Mouse (Mus musculus) forebrain, embryonic 15.5 days (tissue): ENCODE measurements at regions not wholly inside any gene's neighbourhood (a gene's known extent, or its start where the extent isn't known, plus 50 kb on each side); places are given as distances from the start of the nearest gene placed in this dataset.

ENCODE experiments used
- ATAC-seq: fragments of 200-750 bp; cut with Nextera tagmentation; replicated peaks from 2 replicates; pipeline ENCODE4 v1.8.0; 2017; ENCODE audit warnings: mild to moderate bottlenecking, moderate TSS enrichment, moderate library complexity
- H3K27ac ChIP-seq: fragments of 300-500 bp; sonication (generic); replicated peaks from 2 replicates; pipeline ENCODE4 v1.5.1; 2015; ENCODE audit warnings: mild to moderate bottlenecking, inconsistent platforms
- H3K27me3 ChIP-seq: fragments of 300-500 bp; sonication (generic); 2 replicates; pipeline ENCODE4 v1.6.1; 2015; ENCODE audit warnings: inconsistent platforms
- H3K36me3 ChIP-seq: fragments of 300-500 bp; sonication (generic); 2 replicates; pipeline ENCODE4 v1.6.1; 2015; ENCODE audit warnings: mild to moderate bottlenecking, inconsistent platforms
- H3K4me1 ChIP-seq: fragments of 300-500 bp; sonication (generic); 2 replicates; pipeline ENCODE4 v1.6.1; 2015; ENCODE audit warnings: inconsistent platforms
- H3K4me2 ChIP-seq: fragments of 300-500 bp; sonication (generic); replicated peaks from 2 replicates; pipeline ENCODE4 v1.6.1; 2015; ENCODE audit warnings: mild to moderate bottlenecking, inconsistent platforms
- H3K4me3 ChIP-seq: fragments of 300-500 bp; sonication (generic); 2 replicates; pipeline ENCODE4 v1.5.1; 2015; ENCODE audit warnings: mild to moderate bottlenecking, inconsistent platforms
- H3K9ac ChIP-seq: fragments of 300-500 bp; sonication (generic); replicated peaks from 2 replicates; pipeline ENCODE4 v1.6.1; 2015; ENCODE audit warnings: mild to moderate bottlenecking, inconsistent platforms
- H3K9me3 ChIP-seq: fragments of 300-500 bp; sonication (generic); 2 replicates; pipeline ENCODE4 v1.6.1; 2016; ENCODE audit warnings: inconsistent platforms
- WGBS: fragments of 180-500 bp; shearing (Covaris S2); methylation state at CpG from one replicate; pipeline ENCODE4 v1.1.7; 2015; ENCODE audit warnings: mixed read lengths; 5-methylcytosine and 5-hydroxymethylcytosine counted together

DNA sequence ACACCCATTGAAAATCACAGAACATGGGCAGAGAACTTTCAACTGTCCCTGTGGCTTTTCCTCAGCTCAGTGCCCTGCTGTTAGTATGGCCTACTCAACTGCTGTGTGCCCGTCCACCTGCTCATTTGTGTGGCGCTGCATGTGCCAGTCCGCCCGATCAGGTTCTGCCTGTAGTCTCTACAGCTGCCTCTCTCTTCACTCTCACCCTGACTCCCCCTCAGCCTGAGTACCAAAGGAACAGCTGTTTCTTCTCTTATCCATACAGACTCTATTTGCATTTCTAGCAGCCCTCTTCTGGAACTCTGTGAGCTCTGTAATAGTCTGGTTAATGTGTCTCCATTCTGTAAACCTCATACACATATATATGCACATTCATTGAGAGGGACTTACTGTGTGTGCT lies 329.1 kb upstream of the Spred2 start:
- no peak overlapping the region for H3K9ac ChIP-seq
- H3K9me3 ChIP-seq: no peaks in the 10 kb centered on the region
- H3K36me3 ChIP-seq: no peaks in the 10 kb centered on the region
- H3K4me3 ChIP-seq: no peak overlapping the region
- peak; percentile 66 for ATAC-seq
- WGBS: 79% methylated on average over 4 of the region's 4 CpGs
- H3K4me1 ChIP-seq: no peaks in the 10 kb centered on the region
- H3K4me2 ChIP-seq: no peak overlapping the region
- H3K27me3 ChIP-seq: no peaks in the 10 kb centered on the region
- H3K27ac ChIP-seq: no peak overlapping the region

DNA sequence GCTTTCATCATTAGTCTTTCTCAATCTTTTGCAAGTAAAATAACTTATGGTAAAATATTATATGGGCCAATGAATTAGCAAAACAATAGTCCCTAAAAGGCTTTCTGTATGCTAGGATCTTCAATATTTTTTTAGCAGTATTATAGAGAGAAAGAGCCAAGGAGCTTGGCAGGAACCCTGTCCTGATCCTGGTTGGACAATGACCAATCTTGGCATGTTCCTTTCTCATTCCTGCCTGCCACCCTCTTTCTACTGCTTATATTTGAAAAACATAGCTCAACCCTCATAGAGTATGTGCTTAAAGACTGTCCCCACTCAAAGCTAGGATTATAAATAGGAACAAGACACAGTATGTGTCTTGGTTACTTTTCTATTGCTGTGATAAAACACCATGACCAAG lies 327.8 kb upstream of the Spred2 start:
- H3K27me3 ChIP-seq: no peaks in the 10 kb centered on the region
- ATAC-seq: no peak

DNA sequence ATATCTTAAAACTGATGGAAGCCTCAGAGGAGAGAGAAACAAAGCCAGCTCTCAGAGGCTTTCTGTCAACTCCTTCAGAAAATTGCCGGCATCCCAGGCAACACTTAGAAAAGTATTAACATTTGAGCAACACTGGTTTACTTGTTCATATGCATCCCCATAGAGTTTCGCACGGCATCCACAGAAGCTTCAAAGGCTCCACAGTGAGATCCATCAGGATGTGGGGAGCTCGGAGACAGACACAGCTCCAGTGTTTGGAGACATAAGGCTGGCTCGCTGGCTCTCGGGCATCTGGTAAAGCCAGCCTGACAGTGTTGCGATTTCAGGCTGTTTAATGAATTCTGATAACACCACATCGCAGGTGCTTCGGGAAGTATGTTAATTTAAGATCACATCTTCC lies 324.7 kb upstream of the Spred2 start:
- ATAC-seq: no peak
- Histone ChIP-seq H3K4me2 (no peak overlapping the region), H3K27ac (no peak overlapping the region), H3K27me3 (no peaks in the 10 kb centered on the region), H3K4me1 (no peaks in the 10 kb centered on the region), H3K9me3 (no peaks in the 10 kb centered on the region), H3K4me3 (no peak overlapping the region), H3K9ac (no peak overlapping the region), H3K36me3 (no peaks in the 10 kb centered on the region)
- WGBS: 74% methylated on average over 9 of the region's 9 CpGs

More for the DNA sequence above, 327.8 kb upstream of the Spred2 start:
- no peak overlapping the region for H3K4me3 ChIP-seq
- no peaks in the 10 kb centered on the region for H3K36me3 ChIP-seq
- H3K4me1 ChIP-seq: no peaks in the 10 kb centered on the region
- no peak overlapping the region for H3K4me2 ChIP-seq
- H3K27ac ChIP-seq: no peak overlapping the region
- no peak overlapping the region for H3K9ac ChIP-seq
- no peaks in the 10 kb centered on the region for H3K9me3 ChIP-seq

DNA sequence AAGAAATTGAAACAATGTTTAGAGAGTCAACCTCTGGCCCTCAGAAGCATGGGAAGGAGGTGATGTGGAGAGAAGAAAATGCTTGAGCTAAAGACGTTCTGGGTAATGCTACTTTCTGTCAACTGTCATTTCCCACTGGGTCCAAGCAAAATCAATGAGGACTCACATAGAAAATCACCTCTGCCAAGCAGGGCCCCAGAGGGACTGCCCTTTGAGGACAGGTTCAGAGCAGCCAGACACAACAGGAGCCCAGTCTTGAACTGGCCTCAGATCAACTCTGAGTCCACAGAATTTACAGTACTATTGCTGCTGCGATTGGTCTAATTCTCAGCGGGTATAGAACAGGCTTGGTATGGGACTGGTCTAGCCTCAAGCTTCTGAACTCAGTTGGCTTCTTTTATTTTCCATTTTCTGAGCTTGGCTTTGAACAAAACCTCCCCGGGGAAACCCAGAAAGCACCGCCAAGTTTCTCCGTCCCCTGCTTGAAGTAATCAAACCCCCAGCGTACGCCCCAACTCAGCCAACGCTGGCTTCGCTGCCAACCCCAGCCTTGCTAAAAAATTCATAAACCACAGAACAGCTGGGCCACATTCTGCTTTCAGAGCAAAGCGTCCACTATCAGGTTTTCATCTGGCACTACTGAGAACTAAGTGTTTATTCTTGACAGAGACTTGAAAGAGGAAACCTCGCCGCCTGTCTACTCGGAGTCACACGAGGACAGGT lies 322.8 kb upstream of the Spred2 start:
- H3K9me3 ChIP-seq: no peaks in the 10 kb centered on the region
- H3K4me2 ChIP-seq: no peak overlapping the region
- H3K9ac ChIP-seq: no peak overlapping the region
- H3K4me1 ChIP-seq: no peaks in the 10 kb centered on the region
- 82% methylated on average over 15 of the region's 15 CpGs for WGBS
- H3K27me3 ChIP-seq: no peaks in the 10 kb centered on the region
- H3K27ac ChIP-seq: no peak overlapping the region
- no peak for ATAC-seq
- no peaks in the 10 kb centered on the region for H3K36me3 ChIP-seq
- no peak overlapping the region for H3K4me3 ChIP-seq

DNA sequence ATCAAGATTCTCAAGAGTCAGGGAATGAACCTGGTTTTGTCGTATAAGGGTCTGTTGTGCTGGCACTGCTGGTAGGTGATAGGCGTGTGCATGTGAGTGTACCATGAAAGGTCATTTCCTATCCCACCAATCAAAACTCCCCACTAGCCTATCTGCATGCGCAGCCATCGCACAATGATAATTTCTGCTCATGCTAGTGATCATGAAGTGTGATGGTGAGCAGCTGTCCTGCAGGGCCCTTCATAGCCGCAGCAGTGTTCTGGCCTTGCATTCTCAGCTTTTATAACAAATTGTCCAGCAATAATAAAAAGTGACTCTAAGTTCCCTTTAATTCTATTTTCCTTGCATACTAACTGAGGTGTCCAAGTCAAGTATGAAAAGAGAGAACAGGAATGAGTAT lies 321.7 kb upstream of the Spred2 start:
- no peaks in the 10 kb centered on the region for H3K36me3 ChIP-seq
- H3K4me2 ChIP-seq: no peak overlapping the region
- no peaks in the 10 kb centered on the region for H3K4me1 ChIP-seq
- no peaks in the 10 kb centered on the region for H3K9me3 ChIP-seq
- no peak overlapping the region for H3K27ac ChIP-seq
- no peak for ATAC-seq
- no peak overlapping the region for H3K4me3 ChIP-seq
- WGBS: 93% methylated on average over 5 of the region's 5 CpGs
- no peaks in the 10 kb centered on the region for H3K27me3 ChIP-seq
- no peak overlapping the region for H3K9ac ChIP-seq

DNA sequence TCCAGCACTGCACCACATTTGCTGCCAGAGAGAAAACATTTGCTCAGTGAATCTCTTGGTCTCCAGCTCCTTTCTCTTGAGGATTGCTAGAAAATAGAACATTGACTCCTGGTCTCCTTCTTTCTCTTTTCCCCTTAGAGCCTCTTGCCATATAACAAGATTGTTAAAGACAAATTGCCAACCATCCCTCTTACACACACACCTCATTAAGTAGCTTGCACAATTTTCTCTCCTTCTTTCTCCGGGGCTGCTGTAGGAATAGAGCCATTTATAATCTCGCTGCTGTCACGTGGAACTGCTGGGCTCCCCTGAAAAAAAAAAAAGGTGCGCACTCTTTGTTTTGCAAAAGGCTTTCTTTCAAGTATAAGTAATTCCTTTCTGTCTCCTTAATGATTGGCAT lies 318.6 kb upstream of the Spred2 start:
- H3K9ac ChIP-seq: no peak overlapping the region
- WGBS: 54% methylated on average over 4 of the region's 4 CpGs
- no peak overlapping the region for H3K4me3 ChIP-seq
- no peaks in the 10 kb centered on the region for H3K36me3 ChIP-seq
- H3K4me2 ChIP-seq: no peak overlapping the region
- no peaks in the 10 kb centered on the region for H3K4me1 ChIP-seq
- H3K27ac ChIP-seq: no peak overlapping the region
- no peaks in the 10 kb centered on the region for H3K27me3 ChIP-seq
- no peaks in the 10 kb centered on the region for H3K9me3 ChIP-seq
- ATAC-seq: no peak

DNA sequence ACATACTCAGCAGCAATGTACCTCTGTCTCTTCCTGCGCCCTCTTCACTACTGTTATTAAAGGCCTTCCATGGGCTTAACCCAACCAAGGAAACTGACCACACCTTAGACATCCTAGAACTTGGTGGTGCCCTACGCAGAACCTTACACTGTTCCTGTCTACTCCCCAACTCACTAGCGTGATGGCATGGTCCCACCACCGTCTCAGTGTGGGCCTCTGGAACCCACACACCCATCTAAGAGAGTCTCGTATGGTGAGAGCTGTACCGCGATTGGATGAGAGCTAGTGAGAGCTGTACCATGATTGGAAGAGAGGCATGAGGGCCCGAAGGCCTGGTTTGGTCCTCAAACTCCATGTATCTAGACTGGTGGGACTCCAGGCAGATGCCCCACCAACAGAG lies 317.2 kb upstream of the Spred2 start:
- no peaks in the 10 kb centered on the region for H3K27me3 ChIP-seq
- H3K4me3 ChIP-seq: no peak overlapping the region
- H3K9me3 ChIP-seq: no peaks in the 10 kb centered on the region
- ATAC-seq: no peak
- no peaks in the 10 kb centered on the region for H3K4me1 ChIP-seq
- H3K4me2 ChIP-seq: no peak overlapping the region
- 96% methylated on average over 8 of the region's 8 CpGs for WGBS
- H3K9ac ChIP-seq: no peak overlapping the region
- no peak overlapping the region for H3K27ac ChIP-seq
- H3K36me3 ChIP-seq: no peaks in the 10 kb centered on the region

DNA sequence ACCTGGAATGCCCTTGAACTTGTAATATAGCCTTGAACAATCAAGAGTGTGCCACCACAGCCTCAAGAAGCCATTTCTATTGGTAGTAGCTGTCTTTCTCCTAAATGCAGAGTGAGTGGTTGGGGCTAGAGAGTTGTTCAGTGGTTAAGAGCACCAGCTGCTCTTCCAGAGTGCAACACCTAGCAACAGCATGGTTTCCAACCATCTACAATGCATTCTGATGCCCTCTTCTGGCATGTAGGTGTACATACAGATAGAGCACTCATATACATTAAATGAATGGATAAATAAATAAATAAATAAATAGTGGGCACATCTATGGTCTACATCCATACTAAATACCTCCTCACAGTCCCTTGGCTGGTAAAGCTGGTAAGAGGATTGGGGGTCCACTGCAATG lies 316.2 kb upstream of the Spred2 start:
- no peak overlapping the region for H3K4me2 ChIP-seq
- H3K9ac ChIP-seq: no peak overlapping the region
- H3K36me3 ChIP-seq: no peaks in the 10 kb centered on the region
- no peaks in the 10 kb centered on the region for H3K27me3 ChIP-seq
- no peaks in the 10 kb centered on the region for H3K4me1 ChIP-seq
- H3K9me3 ChIP-seq: no peaks in the 10 kb centered on the region
- no peak overlapping the region for H3K4me3 ChIP-seq
- ATAC-seq: no peak
- no peak overlapping the region for H3K27ac ChIP-seq

DNA sequence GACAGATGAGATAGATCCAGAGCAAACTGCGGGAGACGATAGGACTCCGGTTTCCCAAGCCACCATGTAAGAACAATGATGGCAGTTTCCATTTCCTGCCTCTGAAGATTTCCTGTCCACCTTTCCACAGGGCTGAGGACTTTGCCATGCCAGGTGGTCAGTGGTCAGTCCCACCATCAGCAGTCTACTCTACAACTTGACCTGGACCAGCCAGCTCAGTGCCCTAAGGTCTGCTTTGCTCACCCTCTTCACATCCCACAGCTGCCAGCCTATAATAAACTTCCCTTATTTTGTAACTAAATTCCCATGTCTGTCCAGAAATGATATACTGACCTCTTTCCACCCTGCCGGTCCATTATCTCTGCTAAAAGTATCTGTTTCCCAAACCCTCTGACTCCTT lies 315.7 kb upstream of the Spred2 start:
- Histone ChIP-seq H3K4me2 (no peak overlapping the region), H3K9me3 (no peaks in the 10 kb centered on the region), H3K27me3 (no peaks in the 10 kb centered on the region), H3K36me3 (no peaks in the 10 kb centered on the region), H3K27ac (no peak overlapping the region), H3K9ac (no peak overlapping the region), H3K4me3 (no peak overlapping the region), H3K4me1 (no peaks in the 10 kb centered on the region)
- ATAC-seq: no peak
- WGBS: 88% methylated on average over 4 of the region's 4 CpGs

DNA sequence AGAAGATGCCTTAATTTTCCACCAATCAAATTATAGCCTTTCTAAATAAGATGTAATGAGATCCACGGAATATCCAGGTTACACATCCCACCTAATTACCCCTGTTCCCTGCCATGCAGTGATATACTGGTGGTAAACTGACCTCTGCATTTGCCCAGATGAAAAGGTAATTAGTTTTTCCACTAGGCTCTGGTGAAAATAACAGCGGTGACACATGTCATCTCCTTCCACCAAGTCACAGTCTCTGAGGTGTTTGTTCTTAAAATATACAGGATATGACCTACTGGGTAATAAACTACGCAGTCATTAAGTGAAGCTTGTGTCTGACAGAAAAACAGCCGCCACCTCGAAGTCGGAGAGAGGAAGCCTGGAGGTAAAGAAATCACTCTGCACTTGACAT lies 313.6 kb upstream of the Spred2 start:
- Histone ChIP-seq H3K4me3 (no peak overlapping the region), H3K27me3 (no peaks in the 10 kb centered on the region), H3K9ac (no peak overlapping the region), H3K27ac (no peak overlapping the region), H3K4me1 (no peaks in the 10 kb centered on the region), H3K36me3 (no peaks in the 10 kb centered on the region), H3K4me2 (no peak overlapping the region), H3K9me3 (no peaks in the 10 kb centered on the region)
- WGBS: 82% methylated on average over 6 of the region's 6 CpGs
- no peak for ATAC-seq

DNA sequence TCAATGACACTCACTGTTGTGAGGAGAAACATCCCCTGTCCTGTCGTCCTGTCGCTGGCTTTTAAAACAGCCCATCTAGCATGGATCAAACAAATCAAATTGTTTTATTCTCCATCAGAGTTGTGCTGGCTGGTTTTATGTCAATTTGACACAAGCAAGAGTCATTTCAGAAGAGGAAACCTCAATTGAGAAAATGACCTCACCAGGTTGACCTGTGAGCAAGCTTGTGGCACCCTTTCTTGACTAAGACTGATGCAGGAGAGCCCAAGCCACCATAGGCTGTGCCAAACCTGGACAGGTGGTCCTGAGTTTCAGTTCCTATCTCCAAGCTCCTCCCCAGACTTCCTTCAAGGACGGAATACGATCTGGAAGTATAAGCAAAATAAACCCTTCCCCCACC lies 313.0 kb upstream of the Spred2 start:
- no peak overlapping the region for H3K9ac ChIP-seq
- 90% methylated on average over 4 of the region's 4 CpGs for WGBS
- no peak overlapping the region for H3K4me2 ChIP-seq
- no peak for ATAC-seq
- no peaks in the 10 kb centered on the region for H3K9me3 ChIP-seq
- H3K27me3 ChIP-seq: no peaks in the 10 kb centered on the region
- no peaks in the 10 kb centered on the region for H3K4me1 ChIP-seq
- H3K27ac ChIP-seq: no peak overlapping the region
- H3K36me3 ChIP-seq: no peaks in the 10 kb centered on the region
- H3K4me3 ChIP-seq: no peak overlapping the region

DNA sequence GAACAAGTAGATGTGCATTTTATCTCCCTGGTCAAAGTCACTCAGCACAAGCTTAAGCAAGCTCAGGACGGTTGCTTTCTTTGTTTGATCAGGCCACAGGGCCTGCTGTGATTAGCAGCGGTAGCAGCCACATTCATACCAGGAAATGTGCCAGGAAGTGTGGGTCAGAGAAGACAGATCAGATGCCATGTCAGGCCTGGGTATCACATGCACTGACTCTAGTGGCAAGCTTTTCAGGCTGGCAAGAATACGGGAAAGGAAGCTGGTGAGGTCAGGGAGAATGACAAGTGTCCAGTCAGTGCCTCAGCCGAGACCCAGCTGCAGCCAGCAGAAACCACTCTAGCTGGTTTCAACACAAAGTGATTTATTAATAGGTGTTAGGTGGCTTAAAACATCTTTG lies 307.7 kb upstream of the Spred2 start:
- 68% methylated on average over 4 of the region's 4 CpGs for WGBS

DNA sequence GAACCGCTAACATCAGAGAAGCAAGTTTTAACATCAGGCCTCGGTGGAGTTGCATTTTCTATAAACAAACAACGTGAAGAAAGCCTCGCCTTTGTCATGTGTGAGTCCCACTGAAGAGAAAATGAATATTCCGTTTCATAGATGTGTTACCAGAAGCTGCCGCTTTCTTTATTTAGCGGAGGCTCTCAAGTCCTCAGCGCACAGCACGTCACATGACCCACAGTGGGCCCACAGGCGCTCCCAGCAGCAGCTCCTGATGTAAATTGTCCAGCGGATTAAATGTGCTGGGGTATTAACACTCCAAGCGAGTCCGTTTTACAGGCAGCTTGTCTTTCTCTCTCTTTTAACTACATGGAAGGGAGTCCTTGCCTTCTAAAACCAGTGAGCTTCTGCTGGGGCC lies 304.7 kb upstream of the Spred2 start:
- H3K36me3 ChIP-seq: no peaks in the 10 kb centered on the region
- 78% methylated on average over 13 of the region's 13 CpGs for WGBS
- no peaks in the 10 kb centered on the region for H3K27me3 ChIP-seq
- H3K9me3 ChIP-seq: no peaks in the 10 kb centered on the region
- no peak overlapping the region for H3K27ac ChIP-seq
- H3K4me3 ChIP-seq: no peak overlapping the region
- H3K4me1 ChIP-seq: no peaks in the 10 kb centered on the region
- ATAC-seq: no peak
- H3K9ac ChIP-seq: no peak overlapping the region
- H3K4me2 ChIP-seq: no peak overlapping the region

More for the DNA sequence above, 307.7 kb upstream of the Spred2 start:
- Histone ChIP-seq H3K4me2 (no peak overlapping the region), H3K4me1 (no peaks in the 10 kb centered on the region), H3K9me3 (no peaks in the 10 kb centered on the region), H3K9ac (no peak overlapping the region), H3K4me3 (no peak overlapping the region), H3K27ac (no peak overlapping the region), H3K27me3 (no peaks in the 10 kb centered on the region), H3K36me3 (no peaks in the 10 kb centered on the region)
- no peak for ATAC-seq
